11 mouse cellular contexts compared by ENCODE assay signal in genomic region chr6:128075453-128076003, GRCm38 (mm10).
A peak's percentile ranks its signal among the peaks of the same experiment; 100 is the strongest.
DNase-seq lines count a peak whose midpoint lies in the region; ATAC-seq and TF ChIP-seq lines count a peak whose summit lies in the region.
"Had no signal": no experiment of that assay in that cellular context is flagged by ENCODE, and none has a peak within 500 bp of the region (broad histone marks: within the 10 kb centered on the region; RNA-seq: fewer than 3 reads in every experiment).

No protein-coding gene starts in this region.

- no peaks in the 10 kb centered on the region for H3K9me3 ChIP-seq in hindbrain, postnatal 0 days (ENCODE audit: low read length)
- H3K9me3 ChIP-seq in stomach, postnatal 0 days (ENCODE audit: control insufficient read depth, low read length), result no peaks in the 10 kb centered on the region

- WGBS in hindbrain, postnatal 0 days, result 59% methylated on average over 5 of the region's 5 CpGs
- WGBS in stomach, postnatal 0 days, result 60% methylated on average over 5 of the region's 5 CpGs

- no peak overlapping the region for H3K27ac ChIP-seq in hindbrain, postnatal 0 days
- H3K27ac ChIP-seq in stomach, postnatal 0 days (replicated peaks), result no peak overlapping the region
- H3K27ac ChIP-seq: macrophage had no signal

- no peak for TF ChIP-seq EP300 in stomach, postnatal 0 days (optimal IDR thresholded peaks at IDR 0.05)

- no peaks in the 10 kb centered on the region for H3K36me3 ChIP-seq in hindbrain, postnatal 0 days (ENCODE audit: insufficient read depth, low read length)
- no peaks in the 10 kb centered on the region for H3K36me3 ChIP-seq in stomach, postnatal 0 days (ENCODE audit: control insufficient read depth, insufficient read depth, low read length)
- H3K36me3 ChIP-seq: G1E had no signal

- H3K27me3 ChIP-seq in hindbrain, postnatal 0 days (ENCODE audit: insufficient read depth, low read length), result no peaks in the 10 kb centered on the region
- no peaks in the 10 kb centered on the region for H3K27me3 ChIP-seq in stomach, postnatal 0 days (ENCODE audit: control insufficient read depth, insufficient read depth, low read length)

- H3K9ac ChIP-seq in hindbrain, postnatal 0 days (replicated peaks; ENCODE audit: low read length), result no peak overlapping the region
- H3K9ac ChIP-seq in stomach, postnatal 0 days (ENCODE audit: low read length), result no peak overlapping the region

- no peak for TF ChIP-seq CTCF in hindbrain, postnatal 0 days (IDR thresholded peaks at IDR 0.05; ENCODE audit: low read depth)
- no peak for TF ChIP-seq CTCF in stomach, postnatal 0 days (IDR thresholded peaks at IDR 0.05; ENCODE audit: low read depth)

- H3K4me1 ChIP-seq in hindbrain, postnatal 0 days (ENCODE audit: insufficient read depth, low read length), result peaks cover 27% of the 10 kb centered on the region
- peaks cover 3% of the 10 kb centered on the region; the same call in 1 of the 2 replicates for H3K4me1 ChIP-seq in stomach, postnatal 0 days (replicated peaks; ENCODE audit: control insufficient read depth, insufficient read depth)

- H3K4me3 ChIP-seq in hindbrain, postnatal 0 days (ENCODE audit: low read length), result no peak overlapping the region
- H3K4me3 ChIP-seq in stomach, postnatal 0 days (ENCODE audit: low read depth, low read length), result no peak overlapping the region

- ATAC-seq in hindbrain, postnatal 0 days, result no peak
- ATAC-seq in stomach, postnatal 0 days (ENCODE audit: low FRiP score, low TSS enrichment), result no peak

- peak; percentile 30 to 57 for DNase-seq in adrenal gland, adult (ENCODE audit: inconsistent age in 2 of 2, low spot score in 1 of 2)
- no peak for DNase-seq in adrenal gland, adult 8-10 months
- DNase-seq in kidney, adult 9 months, result peak; percentile 49
- no peak for DNase-seq in kidney, adult 11 months
- DNase-seq in kidney, postnatal 10 days, result peak; percentile 64
- DNase-seq in lung, postnatal 14 days, result peak; percentile 22
- DNase-seq in hindbrain, postnatal 0 days (ENCODE audit: low spot score), result no peak
- DNase-seq in stomach, postnatal 0 days (ENCODE audit: low spot score), result no peak
- DNase-seq: right cerebral cortex, postnatal 25 days had no signal

- no peak overlapping the region for H3K4me2 ChIP-seq in hindbrain, postnatal 0 days (ENCODE audit: low read depth, low read length)
- no peak overlapping the region for H3K4me2 ChIP-seq in stomach, postnatal 0 days (replicated peaks; ENCODE audit: low read depth)

Comparison
In these comparisons a context has a peak if more than half of its experiments do, and no peak if none do; other contexts are left out.
1. DNase-seq: peak in adrenal gland, adult (2 of 2), kidney, adult 9 months (single experiment), kidney, postnatal 10 days (single experiment) and lung, postnatal 14 days (single experiment); none in adrenal gland, adult 8-10 months (single experiment), kidney, adult 11 months (single experiment), hindbrain, postnatal 0 days (single experiment) and stomach, postnatal 0 days (single experiment).